Mouse (Mus musculus) heart, postnatal 36 days (tissue): ENCODE results near the gene Olfr70. TPM values are rescaled to one million over a fixed set of nuclear protein-coding genes. Genes with fewer than 3 reads are reported as not detected.

Source experiments
- DNase-seq, 2 experiments: peaks; one replicate each; pipeline ENCODE4 v3.0.0; 2021 to 2022
- intact Hi-C: fragments of 180-260 bp; cut with DNase I; formaldehyde crosslinking; loops from one replicate; pipeline ENCODE4 v1.15.1; 2025
- total RNA-seq, 2 experiments: library from RNA; stranded (reverse); gene quantifications; 2 replicates each; pipeline ENCODE4 v1.2.3; 2021

Olfr70 gene
- total RNA-seq, 2 experiments from 2014 or later = not detected

DNA sequence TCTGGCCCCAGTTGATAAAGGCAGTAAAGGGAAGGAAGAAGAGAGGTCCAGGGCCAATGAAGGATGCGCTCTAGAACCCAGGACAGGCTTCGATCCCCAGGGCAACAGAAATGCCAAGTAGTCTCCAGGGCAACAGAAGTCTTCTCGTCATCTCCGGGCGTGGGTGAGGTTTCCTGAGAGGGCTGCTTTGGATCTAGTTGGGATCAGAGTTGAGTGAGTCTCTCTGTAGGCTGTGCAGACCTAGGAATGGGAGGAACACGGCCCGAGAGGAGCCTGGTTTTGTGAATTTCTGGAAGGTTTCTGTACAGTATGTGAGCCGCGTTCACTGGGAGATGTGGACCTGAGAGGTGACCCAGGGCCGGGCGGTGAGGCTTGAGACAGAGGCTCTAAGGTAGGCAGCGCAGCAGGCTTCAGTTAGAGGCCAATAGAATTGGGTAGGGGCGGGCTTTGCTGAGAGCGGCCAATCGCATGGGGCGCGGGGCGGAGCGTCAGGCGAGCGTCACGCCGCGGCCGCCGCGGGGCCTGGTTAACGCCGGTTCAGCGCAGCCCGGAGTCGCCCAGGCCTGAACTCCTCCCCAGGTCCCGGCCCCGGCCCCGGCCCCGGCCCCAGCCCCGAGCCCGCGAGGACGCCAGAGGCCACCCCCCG, 31.7 kb downstream of the Olfr70 start, which contains the start of the genes Tmem8b and Fam221b:
Gene Tmem8b, plus strand, starts transcription at position 190 of the 646 bp plus-strand sequence.
Gene Fam221b, minus strand, starts transcription at position 364 of the 646 bp plus-strand sequence.
- peak; percentile 90 to 93 for DNase-seq
- intact Hi-C loops = loop anchor here (5.0 kb wide), 1 partner anchor 92 kb away; the partner anchor contains the start of genes Gba2 and Rgp1

DNA sequence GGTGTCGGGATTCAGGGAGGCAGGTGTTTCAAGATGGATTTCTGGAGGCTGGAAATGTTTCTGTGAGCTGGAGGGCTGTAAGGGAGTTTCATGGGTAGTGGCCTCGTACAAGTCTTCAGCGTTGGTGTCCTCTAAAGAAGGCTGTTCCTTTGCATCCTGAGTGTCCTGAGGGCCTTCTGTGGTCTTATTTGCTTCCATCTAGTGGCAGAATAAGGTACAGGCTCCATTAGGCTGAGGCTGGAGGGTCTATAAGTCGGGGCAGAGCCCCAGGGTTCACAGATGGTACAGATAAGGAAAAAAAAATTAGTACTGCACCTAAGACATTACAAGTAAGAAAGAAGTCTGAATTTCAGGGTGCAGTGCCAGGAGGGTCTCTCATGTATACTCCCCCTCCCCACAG, 34.2 kb downstream of the Olfr70 start:
- intact Hi-C loops = loop anchor here (5.0 kb wide), 1 partner anchor 89 kb away; the partner anchor contains the start of genes Gba2 and Rgp1
- DNase-seq = no peak

DNA sequence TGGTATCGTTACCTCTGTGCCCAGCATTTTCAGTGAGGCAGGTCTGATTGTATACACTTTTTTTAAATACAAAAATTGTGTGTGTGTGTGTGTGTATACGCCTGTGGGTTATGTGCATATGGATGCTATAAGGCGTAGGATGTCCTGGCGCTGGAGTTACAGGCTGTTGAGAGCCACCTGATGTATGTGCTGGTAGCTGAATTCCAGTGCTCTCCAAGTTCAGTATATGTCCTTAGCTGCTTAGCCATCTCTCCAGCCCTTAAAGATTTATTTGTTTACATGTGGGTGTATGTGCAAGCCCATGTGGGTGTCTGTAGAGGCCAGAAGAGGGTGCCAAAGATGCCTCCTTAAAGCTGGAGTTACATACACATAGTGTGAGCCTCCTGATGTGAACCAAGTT, 43.5 kb downstream of the Olfr70 start:
- no peak for DNase-seq
- intact Hi-C loops = loop anchor here (5.0 kb wide), 1 partner anchor 75 kb away; the partner anchor contains the start of gene Msmp

DNA sequence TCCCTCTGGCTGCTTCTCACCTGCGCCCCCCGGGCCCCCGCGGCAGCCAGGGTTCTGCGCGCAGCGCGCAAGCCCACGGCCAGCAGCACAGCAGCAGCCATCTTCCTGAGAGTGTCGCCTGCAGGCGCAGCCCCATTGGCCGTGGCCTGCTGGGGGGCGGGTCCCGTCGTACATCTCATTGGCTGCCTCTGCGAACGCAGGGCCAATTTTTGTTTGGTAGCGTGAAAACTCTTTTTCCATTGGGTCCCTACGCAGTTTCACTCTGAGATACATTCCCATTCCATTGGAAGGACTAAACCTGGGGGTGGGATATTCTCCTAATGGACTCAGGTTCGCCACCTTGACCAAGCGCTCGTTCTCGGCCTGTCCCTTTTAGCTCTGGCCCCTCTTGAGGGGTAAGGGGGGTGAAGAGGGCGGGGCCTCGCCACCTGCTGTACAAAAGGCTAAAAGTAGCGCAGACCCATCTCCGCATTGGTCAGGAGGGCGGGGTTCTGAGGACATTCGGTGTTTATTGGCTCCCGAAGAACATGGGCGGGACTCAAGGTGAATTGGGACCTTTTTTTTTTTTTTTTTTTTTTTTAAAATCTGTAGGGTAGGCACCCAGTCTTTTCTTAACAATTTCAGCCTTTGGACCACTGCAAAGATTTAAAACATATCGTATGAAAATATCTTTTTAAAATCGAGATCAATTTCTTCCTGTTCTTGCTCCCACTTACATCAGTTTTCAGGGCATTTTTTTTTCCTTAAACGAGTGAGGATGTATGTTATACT, 44.1 kb downstream of the Olfr70 start, which contains the start of gene Hint2:
Gene Hint2, minus strand, starts transcription at position 128 of the 771 bp plus-strand sequence.
- peak; percentile 88 to 92 for DNase-seq
- intact Hi-C loops = loop anchor here (5.0 kb wide), 1 partner anchor 74 kb away; the partner anchor contains the start of gene Msmp

GRCm38 (mm10) chr4:43655656-43656338, 44.8 kb downstream of the Olfr70 start:
- intact Hi-C loops = loop anchor here (5.0 kb wide), 1 partner anchor 73 kb away; the partner anchor contains the start of gene Msmp
- DNase-seq = no peak

- peak in 1 of 2 experiments; percentile 25 for DNase-seq
- intact Hi-C loops = loop anchor here (2.0 kb wide), 1 partner anchor 19 kb away; no protein-coding TSS in a partner anchor
Measured at GRCm38 (mm10) chr4:43653161-43654015, 47.2 kb downstream of the Olfr70 start, which contains the start of gene Spag8. TSS of gene Spag8 (minus strand) at chr4:43653594.

GRCm38 (mm10) chr4:43652726-43653125, 47.9 kb downstream of the Olfr70 start:
- intact Hi-C loops = loop anchor here (2.0 kb wide), 1 partner anchor 18 kb away; no protein-coding TSS in a partner anchor
- no peak for DNase-seq

- intact Hi-C loops = no loop called here
- no peak for DNase-seq
Measured at GRCm38 (mm10) chr4:43649783-43650182, 50.8 kb downstream of the Olfr70 start.

Other genes with a start within 250 kb of the Olfr70 start
- gene Cd72, start 246.2 kb downstream of the Olfr70 start, total RNA-seq = 1 to 10 TPM in 1 of 2 experiments, under 1 TPM in 1; 0.89 to 1.6 TPM
- gene Sit1, start 217.1 kb downstream of the Olfr70 start, total RNA-seq = not detected
- 10 to 100 TPM; 25.3 to 29.8 TPM for gene Ccdc107, start 207.9 kb downstream of the Olfr70 start, total RNA-seq
- under 1 TPM; 0.39 to 0.62 TPM for gene Arhgef39, start 201.1 kb downstream of the Olfr70 start, total RNA-seq
- under 1 TPM in 1 of 2 experiments, not detected in 1; 0.22 TPM for gene Car9, start 193.8 kb downstream of the Olfr70 start, total RNA-seq
- gene Tpm2, start 177.0 kb downstream of the Olfr70 start, total RNA-seq = 10 to 100 TPM; 29.1 to 29.2 TPM
- gene Creb3, start 138.5 kb downstream of the Olfr70 start, total RNA-seq = 10 to 100 TPM; 40.4 to 47.6 TPM
- 100 to 1,000 TPM; 106 to 118 TPM for gene Tln1, start 138.1 kb downstream of the Olfr70 start, total RNA-seq
- 10 to 100 TPM; 30.7 to 36.1 TPM for gene Rgp1, start 122.1 kb downstream of the Olfr70 start, total RNA-seq
- gene Gba2, start 121.9 kb downstream of the Olfr70 start, total RNA-seq = 10 to 100 TPM; 14.7 to 15.8 TPM
- gene Msmp, start 116.3 kb downstream of the Olfr70 start, total RNA-seq = under 1 TPM; 0.42 to 0.87 TPM
- gene Npr2, start 68.9 kb downstream of the Olfr70 start, total RNA-seq = 10 to 100 TPM; 44.2 to 46.5 TPM
- gene Spag8, start 47.2 kb downstream of the Olfr70 start, total RNA-seq = not detected
- gene Hint2, start 44.3 kb downstream of the Olfr70 start, total RNA-seq = 100 to 1,000 TPM; 131 to 152 TPM
- 10 to 100 TPM; 17.8 to 20.3 TPM for gene Tmem8b, start 31.8 kb downstream of the Olfr70 start, total RNA-seq
- gene Fam221b, start 31.7 kb downstream of the Olfr70 start, total RNA-seq = under 1 TPM; 0.24 to 0.31 TPM
- gene Olfr71, start 9.4 kb upstream of the Olfr70 start, total RNA-seq = not detected
- gene Hrct1, start 26.4 kb upstream of the Olfr70 start, total RNA-seq = 1 to 10 TPM; 4.2 to 4.7 TPM
- 1 to 10 TPM; 4.3 to 6.4 TPM for gene Spaar, start 29.2 kb upstream of the Olfr70 start, total RNA-seq
- gene Olfr159, start 70.2 kb upstream of the Olfr70 start, total RNA-seq = not detected
- gene Olfr156, start 123.1 kb upstream of the Olfr70 start, total RNA-seq = not detected
- gene Olfr157, start 139.4 kb upstream of the Olfr70 start, total RNA-seq = not detected
- not detected for gene Olfr155, start 150.8 kb upstream of the Olfr70 start, total RNA-seq
- 1 to 10 TPM; 6.3 to 7.4 TPM for gene Reck, start 174.7 kb upstream of the Olfr70 start, total RNA-seq